Mouse (Mus musculus) hematopoietic stem cell, adult 5-6 weeks (primary cell): ENCODE results near the gene Cphx1. TPM values are rescaled to one million over a fixed set of nuclear protein-coding genes. Genes with fewer than 3 reads are reported as not detected.

Source experiments
- total RNA-seq: library from RNA; stranded (forward); fragments of 172-1452, 232-1000 nt; gene quantifications from 2 replicates; pipeline ENCODE4 v1.2.3, GENCODE M21; 2017

The Cphx1 gene
- total RNA-seq, 1 experiment from 2014 or later: not detected

Other genes starting within 250 kb of the Cphx1 start
- gene Ppif, start 244.2 kb upstream of the Cphx1 start, total RNA-seq: 29.5 and 40.3 TPM in 2 replicates
- 4.2 and 5.3 TPM in 2 replicates for gene Zcchc24, start 169.3 kb upstream of the Cphx1 start, total RNA-seq
- 9.8 and 14.7 TPM in 2 replicates for gene Anxa11, start 96.1 kb upstream of the Cphx1 start, total RNA-seq
- gene Plac9a, start 35.2 kb upstream of the Cphx1 start, total RNA-seq: not detected in 2 replicates
- gene Tmem254a, start 10.6 kb upstream of the Cphx1 start, total RNA-seq: 6.5 and 6.6 TPM in 2 replicates
- gene Duxbl1, start 40.3 kb downstream of the Cphx1 start, total RNA-seq: not detected in 2 replicates
- not detected in 2 replicates for gene Gm9780, start 104.4 kb downstream of the Cphx1 start, total RNA-seq
- 70.7 and 77.4 TPM in 2 replicates for gene Tmem254c, start 129.1 kb downstream of the Cphx1 start, total RNA-seq
- gene Cphx2, start 143.2 kb downstream of the Cphx1 start, total RNA-seq: not detected in 2 replicates
- gene Cphx3, start 144.0 kb downstream of the Cphx1 start, total RNA-seq: not detected in 2 replicates
- gene Duxbl2, start 180.0 kb downstream of the Cphx1 start, total RNA-seq: not detected in 2 replicates
- not detected in 2 replicates for gene Plac9b, start 244.2 kb downstream of the Cphx1 start, total RNA-seq